Mouse (Mus musculus) neural tube, embryonic 13.5 days (tissue): ENCODE measurements around the gene Hoxa11. TPM values are rescaled to one million over a fixed set of nuclear protein-coding genes. Genes with fewer than 3 reads are reported as not detected.

Experiments
- ATAC-seq: fragments of 200-750 bp; cut with Nextera tagmentation; 2 replicates; pipeline ENCODE4 v1.8.0; 2017; ENCODE audit warnings: low read depth, mild to moderate bottlenecking, moderate TSS enrichment, moderate library complexity
- H3K27ac ChIP-seq: fragments of 300-500 bp; sonication (generic); replicated peaks from 2 replicates; pipeline ENCODE4 v1.5.1; 2015; ENCODE audit warnings: moderate library complexity, mild to moderate bottlenecking, inconsistent platforms
- H3K27me3 ChIP-seq: fragments of 300-500 bp; sonication (generic); 2 replicates; pipeline ENCODE4 v1.6.1; 2015; ENCODE audit warnings: mild to moderate bottlenecking, inconsistent platforms
- H3K36me3 ChIP-seq: fragments of 300-500 bp; sonication (generic); 2 replicates; pipeline ENCODE4 v1.6.1; 2015; ENCODE audit warnings: mild to moderate bottlenecking, inconsistent platforms
- H3K4me1 ChIP-seq: fragments of 300-500 bp; sonication (generic); replicated peaks from 2 replicates; pipeline ENCODE4 v1.6.1; 2015; ENCODE audit warnings: inconsistent platforms
- H3K4me2 ChIP-seq: fragments of 300-500 bp; sonication (generic); 2 replicates; pipeline ENCODE4 v1.6.1; 2015; ENCODE audit warnings: inconsistent platforms, mild to moderate bottlenecking, moderate library complexity
- H3K4me3 ChIP-seq: fragments of 300-500 bp; sonication (generic); 2 replicates; pipeline ENCODE4 v1.5.1; 2015; ENCODE audit warnings: mild to moderate bottlenecking, inconsistent platforms
- H3K9ac ChIP-seq: fragments of 300-500 bp; sonication (generic); 2 replicates; pipeline ENCODE4 v1.6.1; 2015; ENCODE audit warnings: moderate library complexity, mild to moderate bottlenecking, inconsistent platforms
- H3K9me3 ChIP-seq: fragments of 300-500 bp; sonication (generic); 2 replicates; pipeline ENCODE4 v1.6.1; 2016; ENCODE audit warnings: inconsistent platforms
- WGBS: fragments of 180-500 bp; shearing (Covaris S2); methylation state at CpG from one replicate; pipeline ENCODE4 v1.1.7; 2015; 5-methylcytosine and 5-hydroxymethylcytosine counted together
- polyA plus RNA-seq: library from polyadenylated mRNA; unstranded; fragments of >200 nt; fragmentation: Nextera tagmentation; extraction: Ambion mirVana; gene quantifications from 2 replicates; pipeline ENCODE4 v1.2.1, GENCODE M21; 2015

Hoxa11 gene
- polyA plus RNA-seq, 1 experiment from 2014 or later = 4.7 TPM

DNA sequence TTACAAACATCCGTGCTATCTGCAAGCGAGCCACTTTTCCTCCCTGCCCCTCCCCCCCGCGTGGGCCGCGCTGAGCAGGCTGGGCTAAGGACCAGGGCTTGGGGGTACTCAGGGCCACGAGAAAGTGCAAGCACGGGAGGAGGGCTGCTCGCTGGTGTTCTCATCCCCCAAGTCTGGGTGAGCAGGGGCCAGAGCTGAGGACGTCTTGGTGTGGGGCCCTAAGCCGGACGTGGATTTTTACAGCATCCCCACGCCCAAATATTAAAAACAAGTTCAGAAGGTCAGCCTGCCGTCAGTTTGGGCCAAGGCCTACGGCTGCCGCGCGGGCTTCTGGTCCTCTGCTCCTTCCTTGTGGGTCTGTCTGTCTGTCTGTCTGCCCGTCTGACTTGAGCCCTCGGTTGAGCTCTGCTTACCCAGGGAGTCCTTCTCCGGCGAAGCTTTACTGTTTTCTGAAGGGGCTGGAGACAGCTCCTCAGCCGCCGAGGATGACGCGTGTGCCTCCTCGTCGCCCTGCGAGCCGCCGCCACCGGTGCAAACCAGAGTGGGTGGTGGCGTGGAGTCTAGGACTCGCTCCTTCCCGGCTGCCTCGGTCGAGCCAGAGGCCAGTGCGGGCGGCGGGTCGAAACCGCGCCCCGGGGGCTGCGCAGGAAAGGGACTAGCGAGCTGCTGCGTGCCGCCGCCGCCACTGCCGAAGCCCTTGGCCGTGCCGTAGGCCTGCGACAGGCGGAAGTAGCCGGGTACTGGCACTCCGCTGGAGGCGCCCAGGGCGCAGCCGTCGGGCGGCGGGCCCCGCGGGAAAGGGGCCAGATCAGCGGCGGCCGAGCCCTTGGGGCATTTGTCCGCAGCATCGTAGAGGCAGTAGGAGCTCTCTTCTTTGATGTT, 11.8 kb downstream of the Hoxa11 start:
- ATAC-seq = peak; percentile 24; the same call in 1 of the 2 replicates
- no peaks in the 10 kb centered on the region for H3K9me3 ChIP-seq
- WGBS = under 1% methylated on average over 68 of the region's 70 CpGs

DNA sequence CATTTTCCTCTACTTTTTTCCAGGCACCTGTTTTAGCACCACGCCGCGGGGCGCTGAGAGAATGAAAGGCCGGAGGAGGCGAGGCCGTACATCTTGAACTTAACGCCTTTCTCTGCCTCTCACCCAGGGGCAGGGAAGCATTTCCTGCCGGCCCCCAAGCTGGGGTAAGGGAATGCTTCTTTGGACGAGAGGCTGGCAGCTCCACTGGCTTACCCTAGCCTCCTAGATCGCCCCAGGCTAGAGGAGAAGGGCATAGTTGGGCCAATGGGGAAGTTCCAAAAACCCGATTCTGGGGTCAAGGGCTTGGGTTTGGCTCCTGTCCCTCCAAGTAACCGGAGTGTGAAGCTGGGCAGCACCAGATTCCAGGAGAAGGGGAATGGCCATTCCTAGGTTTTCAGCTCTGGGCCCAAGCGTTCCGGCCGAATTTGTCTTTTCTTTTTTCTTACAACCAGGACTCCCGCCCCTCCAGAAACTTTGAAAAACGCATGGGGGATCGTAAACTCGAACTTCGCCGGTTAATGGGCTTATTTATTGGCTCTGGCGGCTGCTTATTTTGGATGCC, 12.5 kb downstream of the Hoxa11 start:
- H3K4me2 ChIP-seq = peak overlapping the region; percentile 97
- H3K27me3 ChIP-seq = peaks cover 40% of the 10 kb centered on the region
- peak overlapping the region; percentile 96 for H3K27ac ChIP-seq
- 1% methylated on average over 23 of the region's 23 CpGs for WGBS
- H3K4me3 ChIP-seq = peak overlapping the region; percentile 59
- H3K4me1 ChIP-seq = peaks cover 25% of the 10 kb centered on the region
- no peak for ATAC-seq
- H3K9me3 ChIP-seq = no peaks in the 10 kb centered on the region
- H3K9ac ChIP-seq = peak overlapping the region; percentile 97
- no peaks in the 10 kb centered on the region for H3K36me3 ChIP-seq

More for the DNA sequence above, 11.8 kb downstream of the Hoxa11 start:
- Histone ChIP-seq H3K36me3 (no peaks in the 10 kb centered on the region), H3K4me2 (peak overlapping the region; percentile 97), H3K27me3 (peaks cover 42% of the 10 kb centered on the region), H3K9ac (peak overlapping the region; percentile 97), H3K4me3 (peak overlapping the region; percentile 59), H3K27ac (peak overlapping the region; percentile 96), H3K4me1 (peaks cover 19% of the 10 kb centered on the region)

DNA sequence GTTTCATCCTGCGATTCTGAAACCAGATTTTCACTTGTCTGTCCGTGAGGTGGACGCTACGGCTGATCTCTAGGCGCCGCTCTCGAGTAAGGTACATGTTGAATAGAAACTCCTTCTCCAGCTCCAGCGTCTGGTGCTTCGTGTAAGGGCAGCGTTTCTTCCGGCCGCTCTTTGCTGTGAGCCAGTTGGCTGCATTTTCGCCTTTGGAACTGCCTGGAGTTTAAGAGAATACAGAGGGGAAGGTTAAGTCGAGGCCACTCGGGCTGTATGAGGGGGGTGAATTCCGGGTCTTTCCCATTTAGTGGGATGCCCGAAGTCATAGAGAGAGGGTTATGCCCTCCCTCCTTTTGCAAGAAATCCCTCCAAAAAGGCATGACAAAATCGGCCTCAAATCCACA, 13.0 kb downstream of the Hoxa11 start:
- Histone ChIP-seq H3K27me3 (peaks cover 35% of the 10 kb centered on the region), H3K36me3 (no peaks in the 10 kb centered on the region), H3K9ac (peak overlapping the region; percentile 97), H3K9me3 (no peaks in the 10 kb centered on the region), H3K4me2 (peak overlapping the region; percentile 97), H3K27ac (peak overlapping the region; percentile 96), H3K4me1 (peaks cover 30% of the 10 kb centered on the region), H3K4me3 (peak overlapping the region; percentile 59)
- ATAC-seq = no peak
- WGBS = 1% methylated on average over 18 of the region's 18 CpGs

DNA sequence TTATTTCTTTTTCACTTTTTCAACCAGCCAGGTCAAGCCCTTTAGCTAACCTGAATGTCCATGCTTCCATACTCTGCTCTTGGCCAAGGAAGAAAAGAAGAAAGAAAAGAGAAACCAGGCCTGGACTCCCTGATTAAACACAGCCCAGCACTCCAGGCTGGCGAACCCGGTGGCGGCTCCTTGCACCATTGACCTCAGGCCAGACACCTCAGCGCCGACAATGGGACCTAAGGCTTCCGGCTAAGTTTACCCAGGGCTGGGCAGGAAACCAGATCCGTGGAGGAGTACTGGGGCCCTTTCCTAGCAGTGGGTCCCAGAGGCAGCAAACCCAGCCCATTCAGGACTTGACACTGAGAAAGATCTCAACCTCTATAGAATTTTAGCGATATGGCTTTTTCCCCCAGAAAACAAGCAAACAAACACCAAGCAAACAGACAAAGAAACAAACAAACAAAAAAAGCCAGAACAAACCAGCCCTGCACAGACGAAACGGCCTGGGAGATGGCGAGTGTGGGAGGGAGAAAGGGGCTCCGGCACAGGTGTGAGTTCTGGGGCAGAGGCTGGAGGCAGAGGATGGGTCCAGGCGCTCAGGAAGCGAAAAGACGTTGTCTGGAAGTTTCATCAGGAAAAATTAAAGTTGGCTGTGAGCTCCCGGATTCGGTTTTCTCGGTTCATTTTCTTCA, 13.6 kb downstream of the Hoxa11 start:
- Histone ChIP-seq H3K4me2 (peak overlapping the region; percentile 97), H3K4me3 (peak overlapping the region; percentile 59), H3K27me3 (peaks cover 30% of the 10 kb centered on the region), H3K27ac (peak overlapping the region; percentile 96), H3K4me1 (peaks cover 35% of the 10 kb centered on the region), H3K9me3 (no peaks in the 10 kb centered on the region), H3K9ac (peak overlapping the region; percentile 97), H3K36me3 (no peaks in the 10 kb centered on the region)
- no peak for ATAC-seq
- 1% methylated on average over 18 of the region's 18 CpGs for WGBS

DNA sequence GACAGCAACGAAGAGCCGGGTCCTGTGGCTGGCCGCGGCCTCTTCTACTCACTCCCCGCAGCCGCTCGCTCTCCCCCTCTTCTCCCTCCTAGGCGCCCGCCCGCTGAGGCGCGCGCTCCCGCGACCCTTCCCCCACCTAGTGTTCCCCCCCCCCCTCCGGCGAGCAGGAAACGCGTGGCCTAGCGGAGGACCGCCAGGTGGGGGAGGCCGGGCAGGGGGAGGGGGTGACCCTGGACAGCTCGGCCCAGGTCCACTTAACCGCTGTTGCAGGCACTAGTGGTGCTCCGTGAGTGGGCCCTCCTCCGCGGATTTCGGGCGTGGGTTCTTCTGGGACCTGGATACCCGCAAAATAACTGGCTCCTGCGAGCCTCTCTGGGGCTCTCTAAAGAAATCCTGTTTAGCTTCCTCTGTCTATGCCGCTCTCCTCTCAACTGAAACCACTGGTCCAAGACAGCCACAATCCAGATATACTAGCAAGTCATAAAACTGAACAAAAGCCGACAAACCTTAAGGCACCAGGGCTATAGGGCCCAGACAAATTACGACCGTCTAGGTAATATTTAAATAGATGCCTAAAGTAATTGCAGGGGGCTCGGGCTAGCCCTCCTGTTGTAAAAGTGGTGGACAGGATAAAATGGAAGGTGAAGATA, 15.0 kb downstream of the Hoxa11 start, which contains the start of gene Hoxa9:
Hoxa9 (minus strand) TSS at position 574 of the 650 bp plus-strand sequence.
- H3K4me3 ChIP-seq = peak within 1 kb of the TSS; percentile 59
- H3K36me3 ChIP-seq = no peaks in the 10 kb centered on the region
- peak within 1 kb of the TSS; percentile 98 for H3K9ac ChIP-seq
- WGBS = under 1% methylated on average over 19 of the region's 36 CpGs
- H3K27me3 ChIP-seq = peaks cover 17% of the 10 kb centered on the region
- peak within 1 kb of the TSS; percentile 97 for H3K4me2 ChIP-seq
- peak within 1 kb of the TSS; percentile 98 for H3K27ac ChIP-seq
- peaks cover 29% of the 10 kb centered on the region for H3K4me1 ChIP-seq
- 0 out of 2 replicates have a peak, but pooled peaks have one; percentile 9 for ATAC-seq
- H3K9me3 ChIP-seq = no peaks in the 10 kb centered on the region

DNA sequence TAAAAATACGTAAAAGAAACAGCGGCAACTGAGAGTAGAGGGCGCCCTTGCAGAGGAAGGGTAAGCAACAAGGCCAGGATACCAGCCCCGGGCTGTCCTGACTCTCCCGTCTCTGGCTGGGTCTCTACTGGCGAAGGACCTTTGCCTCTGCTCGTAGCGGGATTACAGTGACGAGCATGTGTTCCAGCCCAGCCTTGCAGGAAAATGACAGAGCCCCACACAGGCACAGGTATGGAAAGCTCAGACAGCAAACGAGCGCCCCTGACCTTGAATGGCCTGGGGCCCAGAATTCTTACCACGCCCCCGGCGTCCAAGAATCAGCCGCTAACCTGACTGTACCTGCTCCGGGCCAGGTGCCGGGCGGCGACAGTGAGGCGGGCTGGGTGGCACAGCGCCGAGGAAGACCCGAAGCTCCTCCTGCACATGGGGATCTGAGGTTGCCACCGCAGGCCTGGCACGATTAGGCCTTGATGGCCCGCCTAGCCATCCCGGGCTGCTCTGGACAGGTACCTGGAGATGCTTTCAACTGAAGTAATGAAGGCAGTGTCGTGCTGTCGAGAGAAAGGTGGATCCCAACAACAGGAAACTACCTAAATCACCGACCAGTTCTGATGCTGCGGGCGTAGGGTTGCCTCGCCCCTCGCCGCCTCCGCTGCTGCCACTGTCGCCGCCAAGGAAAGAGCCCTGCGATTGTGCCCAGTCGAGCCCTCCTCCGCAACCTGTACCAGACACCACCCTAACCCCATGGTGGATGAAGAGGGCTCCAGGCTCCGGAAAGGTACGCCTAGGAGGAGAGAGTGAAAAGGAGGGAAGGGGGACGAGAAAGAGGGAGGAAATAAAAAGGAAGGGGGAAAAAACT, 15.8 kb downstream of the Hoxa11 start:
- Histone ChIP-seq H3K4me3 (peak overlapping the region; percentile 53), H3K27ac (peak overlapping the region; percentile 98), H3K9me3 (no peaks in the 10 kb centered on the region), H3K4me2 (peak overlapping the region; percentile 97), H3K27me3 (peaks cover 12% of the 10 kb centered on the region), H3K9ac (peak overlapping the region; percentile 98), H3K36me3 (no peaks in the 10 kb centered on the region), H3K4me1 (peaks cover 22% of the 10 kb centered on the region)
- no peak for ATAC-seq
- WGBS = 1% methylated on average over 44 of the region's 44 CpGs

DNA sequence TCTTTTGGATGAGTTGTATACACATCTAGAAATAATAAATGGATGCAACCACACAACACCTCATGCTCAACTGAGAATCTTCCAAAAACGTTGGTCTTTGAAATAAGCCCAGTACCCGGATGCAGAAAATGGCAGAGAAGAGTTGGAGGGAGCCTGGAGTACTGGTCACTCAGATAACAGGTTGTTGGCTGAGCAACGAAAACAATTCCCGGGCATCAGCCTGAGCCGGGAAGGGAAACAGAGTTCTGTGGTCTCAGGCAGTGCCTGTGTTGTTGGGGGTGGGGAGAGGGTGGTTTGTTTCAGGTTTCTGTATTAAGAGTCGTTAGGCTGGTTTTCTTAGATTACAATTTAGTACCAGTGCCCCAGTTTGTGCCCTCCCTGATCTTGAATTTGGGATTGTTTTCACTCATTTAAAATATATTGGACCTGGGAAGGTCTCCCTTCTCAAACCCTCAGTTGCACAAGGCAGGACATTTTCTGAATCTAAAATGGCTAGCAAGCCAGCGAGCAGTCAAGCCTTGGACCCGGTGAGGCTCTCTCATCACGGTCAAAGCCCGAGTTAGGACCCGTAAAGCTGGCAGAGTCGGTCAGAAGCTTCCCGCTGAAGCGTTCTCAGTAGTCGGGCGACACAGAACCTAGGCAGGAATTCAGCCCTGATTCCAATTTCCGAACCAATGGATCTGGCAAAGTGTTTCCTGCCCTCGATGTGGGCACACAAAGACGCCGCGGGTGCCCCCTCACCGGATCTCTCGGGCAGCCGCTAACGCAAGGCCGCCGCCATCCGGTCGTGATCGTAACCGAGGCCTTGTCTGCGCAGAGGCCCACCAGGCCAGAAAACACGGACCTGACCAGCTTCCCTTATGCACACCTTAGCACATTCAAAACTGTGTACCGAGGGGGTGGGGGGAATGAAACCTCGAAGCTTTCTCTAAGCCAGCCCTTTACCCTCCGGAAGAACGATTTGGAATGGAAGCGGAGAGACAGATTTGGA, 16.8 kb downstream of the Hoxa11 start:
- H3K27ac ChIP-seq = peak overlapping the region; percentile 98
- peaks cover 22% of the 10 kb centered on the region for H3K4me1 ChIP-seq
- H3K36me3 ChIP-seq = no peaks in the 10 kb centered on the region
- ATAC-seq = no peak
- H3K4me3 ChIP-seq = peak overlapping the region; percentile 53
- peak overlapping the region; percentile 97 for H3K4me2 ChIP-seq
- 1% methylated on average over 38 of the region's 38 CpGs for WGBS
- H3K9ac ChIP-seq = peak overlapping the region; percentile 98
- no peaks in the 10 kb centered on the region for H3K9me3 ChIP-seq
- H3K27me3 ChIP-seq = peaks cover 12% of the 10 kb centered on the region

DNA sequence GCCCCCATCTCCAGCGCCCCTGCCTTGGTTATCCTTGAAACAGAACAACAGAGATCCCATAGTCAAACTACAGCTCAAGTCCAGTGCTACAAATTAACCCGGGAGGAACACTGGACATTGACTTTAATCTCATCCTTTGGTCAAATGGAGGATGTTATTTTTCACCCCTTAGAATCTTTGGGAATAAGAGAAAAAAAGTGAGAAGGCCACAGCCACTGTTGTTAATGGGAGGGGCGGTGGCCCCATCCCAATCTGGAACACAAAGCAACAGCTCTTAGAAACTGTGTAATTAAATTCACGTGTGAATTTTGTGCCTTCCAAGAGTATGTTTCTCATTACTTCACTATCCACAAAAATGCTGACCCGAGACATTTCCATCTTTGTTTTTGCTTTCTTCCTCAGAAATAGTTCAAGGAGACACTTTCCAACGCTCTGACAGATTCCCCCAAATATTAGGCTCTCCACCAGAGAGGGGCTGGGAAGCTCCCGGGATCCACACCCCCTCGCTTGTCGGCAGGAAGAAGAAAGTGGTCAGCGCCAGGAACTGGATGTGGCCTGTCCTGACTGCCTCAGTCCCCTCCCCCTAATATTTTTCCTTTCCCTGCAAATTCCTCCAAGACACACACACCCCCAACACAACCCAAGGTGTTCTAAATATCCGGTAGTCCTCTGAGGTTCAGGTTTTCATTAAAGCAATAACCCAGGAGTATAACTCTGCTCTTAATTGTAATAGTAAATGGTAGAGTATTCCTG, 18.0 kb downstream of the Hoxa11 start:
- no peak for ATAC-seq
- no peaks in the 10 kb centered on the region for H3K9me3 ChIP-seq
- WGBS = 4% methylated on average over 11 of the region's 11 CpGs
- H3K4me3 ChIP-seq = peak overlapping the region; percentile 96
- peak overlapping the region; percentile 100 for H3K27ac ChIP-seq
- H3K9ac ChIP-seq = peak overlapping the region; percentile 100
- H3K36me3 ChIP-seq = no peaks in the 10 kb centered on the region
- 0 out of 2 replicates have a peak, but pooled peaks cover 2% of the 10 kb centered on the region for H3K27me3 ChIP-seq
- peak overlapping the region; percentile 97 for H3K4me2 ChIP-seq
- peaks cover 22% of the 10 kb centered on the region for H3K4me1 ChIP-seq

DNA sequence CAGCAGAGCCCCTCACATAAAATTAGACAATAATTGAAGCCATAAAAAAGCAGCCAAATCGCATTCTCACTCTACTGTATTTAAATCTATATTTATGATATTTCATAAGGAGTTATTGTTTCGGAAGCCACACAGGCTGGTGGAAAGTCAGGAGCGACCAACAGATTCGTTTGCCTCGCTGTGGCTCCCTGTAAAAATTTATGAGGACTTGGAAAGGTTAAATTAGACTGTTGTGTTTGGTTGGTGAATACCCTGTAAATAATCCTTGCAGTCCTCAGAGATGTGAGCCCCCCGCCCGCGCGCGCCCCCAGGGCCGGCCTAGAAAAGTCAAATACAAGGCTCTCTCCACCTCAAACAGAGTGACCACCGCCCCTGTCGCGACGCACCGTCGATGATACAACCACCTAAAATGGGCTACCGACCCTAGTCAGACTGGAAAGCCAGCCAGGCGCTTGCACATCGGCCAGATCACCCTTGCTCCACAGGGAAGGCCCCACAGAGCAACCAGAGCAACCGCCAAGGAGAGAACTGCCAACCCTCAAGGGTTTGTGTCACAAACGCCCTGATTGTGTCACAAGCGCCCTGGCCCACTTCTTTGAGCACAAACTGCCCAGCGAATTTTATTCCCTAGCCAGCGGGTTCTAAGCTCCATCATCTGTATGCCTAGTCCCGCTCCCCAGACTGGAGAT, 18.9 kb downstream of the Hoxa11 start:
- peak; percentile 15; the same call in 1 of the 2 replicates for ATAC-seq
- Histone ChIP-seq H3K36me3 (no peaks in the 10 kb centered on the region), H3K27me3 (no peaks in the 10 kb centered on the region), H3K9ac (peak overlapping the region; percentile 100), H3K27ac (peak overlapping the region; percentile 100), H3K9me3 (no peaks in the 10 kb centered on the region), H3K4me3 (peak overlapping the region; percentile 96), H3K4me1 (peaks cover 30% of the 10 kb centered on the region), H3K4me2 (peak overlapping the region; percentile 97)
- WGBS = 4% methylated on average over 26 of the region's 26 CpGs
